Mouse (Mus musculus) kidney, embryonic 14.5 days (tissue): ENCODE results near the gene Zfp652. TPM values are rescaled to one million over a fixed set of nuclear protein-coding genes. Genes with fewer than 3 reads are reported as not detected.

Source experiments
- ATAC-seq: fragments of 200-750 bp; cut with Nextera tagmentation; 2 replicates; pipeline ENCODE4 v1.8.0; 2017; ENCODE audit warnings: moderate number of reproducible peaks, mild to moderate bottlenecking, moderate TSS enrichment, moderate library complexity; ENCODE audit not compliant: low FRiP score, low TSS enrichment
- H3K27ac ChIP-seq: fragments of 300-500 bp; sonication (generic); 2 replicates; pipeline ENCODE4 v1.5.1; 2014; ENCODE audit warnings: low read depth, mild to moderate bottlenecking, low read length, moderate library complexity, mixed read lengths
- H3K27me3 ChIP-seq: fragments of 300-500 bp; sonication (generic); 2 replicates; pipeline ENCODE4 v1.6.1; 2014; ENCODE audit warnings: mild to moderate bottlenecking, low read length; ENCODE audit not compliant: control insufficient read depth, insufficient read depth
- H3K36me3 ChIP-seq: fragments of 300-500 bp; sonication (generic); 2 replicates; pipeline ENCODE4 v1.6.1; 2014; ENCODE audit warnings: low read length, mixed read lengths; ENCODE audit not compliant: control insufficient read depth, insufficient read depth
- H3K4me1 ChIP-seq: fragments of 300-500 bp; sonication (generic); 2 replicates; pipeline ENCODE4 v1.6.1; 2014; ENCODE audit warnings: low read length, mixed read lengths; ENCODE audit not compliant: control insufficient read depth, insufficient read depth
- H3K4me2 ChIP-seq: fragments of 300-500 bp; sonication (generic); replicated peaks from 2 replicates; pipeline ENCODE4 v1.6.1; 2014; ENCODE audit warnings: low read depth, mild to moderate bottlenecking, low read length
- H3K4me3 ChIP-seq: fragments of 300-500 bp; sonication (generic); 2 replicates; pipeline ENCODE4 v1.5.1; 2014; ENCODE audit warnings: mild to moderate bottlenecking, low read length
- H3K9ac ChIP-seq: fragments of 300-500 bp; sonication (generic); 2 replicates; pipeline ENCODE4 v1.6.1; 2014; ENCODE audit warnings: low read depth, mild to moderate bottlenecking, low read length, moderate library complexity
- H3K9me3 ChIP-seq: fragments of 300-500 bp; sonication (generic); 2 replicates; pipeline ENCODE4 v1.6.1; 2016; ENCODE audit warnings: low read length; ENCODE audit not compliant: control insufficient read depth
- WGBS: fragments of 180-500 bp; shearing (Covaris S2); extraction: QIAGEN DNeasy Blood & Tissue Kit; methylation state at CpG from one replicate; pipeline ENCODE4 v1.1.7; 2014; 5-methylcytosine and 5-hydroxymethylcytosine counted together
- polyA plus RNA-seq: library from polyadenylated mRNA; unstranded; fragments of >200 nt; fragmentation: Nextera tagmentation; extraction: Ambion mirVana; gene quantifications from 2 replicates; pipeline ENCODE4 v1.2.1, GENCODE M21; 2014

Zfp652 gene
- polyA plus RNA-seq, 1 experiment from 2014 or later = 13.5 TPM

DNA sequence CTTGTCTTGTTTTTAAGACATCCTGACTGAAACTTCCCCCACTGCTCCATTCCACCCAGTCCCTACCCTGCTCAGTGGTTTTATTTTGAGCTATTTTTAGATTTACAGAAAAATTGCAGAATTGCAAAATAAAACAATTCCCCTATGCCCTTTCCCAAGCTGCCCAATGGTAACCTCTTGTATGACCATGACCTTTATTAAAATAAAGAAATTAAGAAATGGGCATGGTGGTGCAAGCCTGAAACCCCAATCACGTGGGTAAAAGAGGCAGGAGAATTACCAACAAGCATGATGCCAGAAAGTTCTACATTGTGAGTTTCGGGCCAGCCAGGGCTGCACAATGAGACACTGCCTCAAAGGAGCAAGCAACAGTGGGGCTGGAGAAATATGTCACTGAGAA is 138.4 kb downstream of the Zfp652 start:
- Histone ChIP-seq H3K9me3 (no peaks in the 10 kb centered on the region), H3K27ac (no peak overlapping the region), H3K36me3 (no peaks in the 10 kb centered on the region), H3K4me2 (no peak overlapping the region), H3K27me3 (no peaks in the 10 kb centered on the region; the same call in 1 of the 2 replicates), H3K4me1 (no peaks in the 10 kb centered on the region), H3K9ac (no peak overlapping the region), H3K4me3 (no peak overlapping the region)
- 73% methylated on average over 2 of the region's 2 CpGs for WGBS
- no peak for ATAC-seq

DNA sequence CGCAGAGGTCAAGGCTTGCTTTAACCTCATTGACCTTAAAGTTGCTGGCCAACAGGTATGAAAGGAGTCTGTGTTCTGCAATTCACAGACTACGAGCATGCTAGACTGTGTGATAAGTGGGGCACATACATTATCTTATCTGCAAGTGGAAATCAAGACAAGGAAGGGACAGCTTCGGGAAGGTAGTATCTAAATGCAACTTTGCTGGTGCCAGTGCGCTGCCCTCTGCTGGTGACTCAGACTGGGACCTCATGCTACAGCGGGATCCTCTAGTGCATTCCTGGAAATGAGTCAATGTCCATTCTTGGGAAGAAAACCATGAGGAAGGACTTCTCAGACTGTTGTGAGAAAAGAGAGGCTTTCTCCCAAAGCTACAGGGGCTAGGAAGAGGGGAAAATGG is 141.2 kb downstream of the Zfp652 start:
- Histone ChIP-seq H3K9me3 (no peaks in the 10 kb centered on the region), H3K4me1 (0 out of 2 replicates have a peak, but pooled peaks cover 5% of the 10 kb centered on the region), H3K27me3 (no peaks in the 10 kb centered on the region; the same call in 1 of the 2 replicates), H3K4me2 (no peak overlapping the region), H3K27ac (no peak overlapping the region), H3K9ac (no peak overlapping the region), H3K4me3 (no peak overlapping the region), H3K36me3 (no peaks in the 10 kb centered on the region)
- 64% methylated on average over 5 of the region's 5 CpGs for WGBS
- ATAC-seq = no peak

DNA sequence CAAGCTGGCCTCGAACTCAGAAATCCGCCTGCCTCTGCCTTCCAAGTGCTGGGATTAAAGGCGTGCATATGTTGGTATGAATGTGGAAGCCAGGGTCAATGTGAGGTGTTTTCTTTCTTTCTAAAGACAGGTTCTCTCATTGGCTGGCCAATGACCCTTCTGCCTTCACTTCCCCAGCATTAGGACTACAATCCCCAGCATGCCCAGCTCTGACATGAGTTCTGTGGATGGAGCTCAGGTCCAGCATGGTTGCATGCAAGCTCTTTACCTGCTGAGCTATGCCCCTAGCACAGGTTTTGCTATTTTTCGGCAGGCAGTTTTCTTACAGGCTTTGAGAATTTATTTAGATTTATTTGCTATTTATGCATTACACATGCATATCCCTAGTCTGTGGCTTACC is 144.8 kb downstream of the Zfp652 start:
- ATAC-seq = no peak

GRCm38 (mm10) chr11:95857716-95858527 is 145.4 kb downstream of the Zfp652 start:
- Histone ChIP-seq H3K27ac (peak overlapping the region; percentile 95), H3K36me3 (no peaks in the 10 kb centered on the region), H3K4me3 (peak overlapping the region; percentile 73), H3K4me1 (peaks cover 10% of the 10 kb centered on the region; the same call in 1 of the 2 replicates), H3K27me3 (no peaks in the 10 kb centered on the region), H3K9ac (peak overlapping the region; percentile 74), H3K4me2 (peak overlapping the region; percentile 76), H3K9me3 (no peaks in the 10 kb centered on the region)
- 20% methylated on average over 21 of the region's 21 CpGs for WGBS
- no peak for ATAC-seq

More for the DNA sequence above, 144.8 kb downstream of the Zfp652 start:
- H3K4me3 ChIP-seq = no peak overlapping the region
- no peaks in the 10 kb centered on the region for H3K9me3 ChIP-seq
- H3K4me1 ChIP-seq = peaks cover 10% of the 10 kb centered on the region; the same call in 1 of the 2 replicates
- H3K27me3 ChIP-seq = no peaks in the 10 kb centered on the region
- no peak overlapping the region for H3K4me2 ChIP-seq
- 83% methylated on average over 4 of the region's 4 CpGs for WGBS
- H3K27ac ChIP-seq = no peak overlapping the region
- no peak overlapping the region for H3K9ac ChIP-seq
- no peaks in the 10 kb centered on the region for H3K36me3 ChIP-seq

- H3K4me2 ChIP-seq = peak overlapping the region; percentile 76
- H3K4me3 ChIP-seq = peak overlapping the region; percentile 73
- ATAC-seq = peak; percentile 97
- peak overlapping the region; percentile 74 for H3K9ac ChIP-seq
- no peaks in the 10 kb centered on the region for H3K27me3 ChIP-seq
- H3K9me3 ChIP-seq = no peaks in the 10 kb centered on the region
- under 1% methylated on average over 58 of the region's 58 CpGs for WGBS
- H3K4me1 ChIP-seq = peaks cover 10% of the 10 kb centered on the region; the same call in 1 of the 2 replicates
- no peaks in the 10 kb centered on the region for H3K36me3 ChIP-seq
- peak overlapping the region; percentile 95 for H3K27ac ChIP-seq
These were observed 146.3 kb downstream of the Zfp652 start for GRCm38 (mm10) chr11:95858528-95859467.

DNA sequence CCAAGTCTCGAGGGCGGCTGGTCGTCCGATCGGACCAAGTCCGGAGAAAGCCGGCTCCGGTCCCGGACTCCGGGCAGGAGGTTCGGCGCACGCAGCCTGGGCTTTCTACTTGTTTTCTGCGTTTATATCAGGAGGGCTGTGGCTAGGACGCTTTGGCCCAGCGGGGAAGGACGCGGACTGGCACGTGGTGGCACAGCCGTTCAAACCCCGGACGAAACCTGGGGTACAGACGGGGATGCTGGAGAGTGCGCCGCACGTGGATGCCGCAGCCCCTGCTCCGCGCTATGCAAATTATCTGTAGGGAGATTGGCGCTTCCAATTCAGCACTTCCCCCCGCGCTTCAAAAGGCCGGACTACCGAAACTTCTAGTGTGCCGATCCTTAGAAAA is 147.0 kb downstream of the Zfp652 start:
- no peaks in the 10 kb centered on the region for H3K9me3 ChIP-seq
- peak overlapping the region; percentile 74 for H3K9ac ChIP-seq
- peaks cover 10% of the 10 kb centered on the region; the same call in 1 of the 2 replicates for H3K4me1 ChIP-seq
- H3K36me3 ChIP-seq = no peaks in the 10 kb centered on the region
- no peaks in the 10 kb centered on the region for H3K27me3 ChIP-seq
- peak; percentile 64 for ATAC-seq
- H3K4me3 ChIP-seq = peak overlapping the region; percentile 73
- under 1% methylated on average over 35 of the region's 35 CpGs for WGBS
- H3K4me2 ChIP-seq = peak overlapping the region; percentile 76
- peak overlapping the region; percentile 95 for H3K27ac ChIP-seq

DNA sequence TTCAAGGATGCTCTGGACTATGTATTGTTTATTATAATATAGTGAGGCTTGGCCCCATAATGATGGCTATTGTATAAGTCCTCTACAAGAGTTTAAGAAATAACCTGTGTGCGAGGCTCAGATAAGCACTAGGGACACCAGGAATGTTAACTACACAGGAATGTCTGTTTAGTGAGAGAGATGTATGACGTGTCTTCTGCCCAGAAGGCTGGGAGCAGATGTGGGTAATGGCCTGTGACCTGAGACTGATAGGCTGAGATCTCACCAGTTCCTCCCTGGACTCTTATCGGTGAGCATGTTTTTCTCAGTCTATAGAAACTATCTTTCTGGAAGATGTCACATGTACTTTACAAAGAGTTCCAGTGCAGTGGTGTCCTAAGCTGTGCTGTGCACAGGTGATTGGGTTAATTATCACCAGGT is 147.6 kb downstream of the Zfp652 start:
- Histone ChIP-seq H3K9me3 (no peaks in the 10 kb centered on the region), H3K4me2 (peak overlapping the region; percentile 76), H3K27me3 (no peaks in the 10 kb centered on the region), H3K36me3 (no peaks in the 10 kb centered on the region), H3K27ac (peak overlapping the region; percentile 95; the same call in 1 of the 2 replicates), H3K9ac (peak overlapping the region; percentile 74; the same call in 1 of the 2 replicates), H3K4me1 (peaks cover 10% of the 10 kb centered on the region; the same call in 1 of the 2 replicates), H3K4me3 (peak overlapping the region; percentile 73)
- ATAC-seq = no peak
- 15% methylated on average over 3 of the region's 3 CpGs for WGBS

DNA sequence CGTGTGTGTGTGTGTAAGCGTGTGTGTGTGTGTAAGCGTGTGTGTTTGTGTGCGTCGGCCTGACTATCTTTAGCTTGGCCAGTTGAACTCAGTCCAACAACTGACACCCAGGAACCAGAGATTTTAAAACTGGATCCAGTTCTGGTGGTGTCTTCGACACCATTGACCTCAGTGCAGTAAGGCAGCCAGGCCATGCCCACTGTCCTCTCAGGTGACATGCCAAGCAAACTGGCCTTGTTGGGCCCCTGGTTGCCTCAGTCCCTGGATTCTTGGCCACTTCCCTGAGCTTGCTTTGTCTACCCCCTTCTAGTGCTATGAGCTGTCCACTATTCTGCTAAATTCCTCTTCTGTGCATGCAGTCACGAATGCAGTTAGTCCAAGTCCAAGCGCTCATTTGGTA is 148.9 kb downstream of the Zfp652 start:
- H3K4me3 ChIP-seq = no peak overlapping the region
- no peak for ATAC-seq
- no peak overlapping the region for H3K4me2 ChIP-seq
- H3K4me1 ChIP-seq = peaks cover 10% of the 10 kb centered on the region; the same call in 1 of the 2 replicates
- no peaks in the 10 kb centered on the region for H3K27me3 ChIP-seq
- H3K36me3 ChIP-seq = no peaks in the 10 kb centered on the region
- WGBS = 94% methylated on average over 8 of the region's 8 CpGs
- H3K9me3 ChIP-seq = no peaks in the 10 kb centered on the region
- H3K9ac ChIP-seq = no peak overlapping the region
- no peak overlapping the region for H3K27ac ChIP-seq
